Mouse (Mus musculus): ENCODE data around the gene Nek8. TPM values are rescaled to one million over a fixed set of nuclear protein-coding genes. Genes with fewer than 3 reads are reported as not detected.

Gene Nek8
- polyA plus RNA-seq, 1 experiment from 2014 or later: 16.0 TPM

DNA sequence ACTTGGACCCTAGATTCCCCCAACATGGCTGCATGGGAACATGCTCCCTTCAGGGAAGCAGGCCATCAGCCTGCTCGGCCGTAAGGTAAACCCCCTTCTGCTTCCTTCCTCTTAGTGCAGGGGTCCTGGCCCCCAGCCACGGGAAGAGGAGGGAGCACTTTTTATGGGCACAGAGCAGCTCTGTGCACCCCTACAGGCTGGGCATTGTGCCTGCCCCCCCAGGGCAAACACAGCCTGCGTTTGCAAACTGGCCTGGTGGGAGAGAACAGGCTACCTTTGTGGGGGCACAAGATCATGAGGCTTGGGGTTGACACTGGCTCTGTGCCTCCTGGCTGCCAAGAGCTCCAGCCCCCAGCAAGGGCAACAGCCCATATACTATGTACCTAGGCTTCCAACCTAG lies 14.5 kb downstream of the Nek8 start:
- H3K9ac ChIP-seq (replicated peaks; ENCODE audit: low read depth, low read length): no peak overlapping the region
- H3K9me3 ChIP-seq (ENCODE audit: control insufficient read depth, low read depth, low read length): no peaks in the 10 kb centered on the region
- H3K36me3 ChIP-seq (ENCODE audit: control insufficient read depth, insufficient read depth, low read length): peaks cover 62% of the 10 kb centered on the region
- peak overlapping the region; percentile 21; the same call in 1 of the 2 replicates for H3K27ac ChIP-seq (ENCODE audit: low read length)
- peaks cover 33% of the 10 kb centered on the region for H3K4me1 ChIP-seq (ENCODE audit: control insufficient read depth, insufficient read depth, low read length)
- H3K27me3 ChIP-seq (ENCODE audit: control insufficient read depth, insufficient read depth, low read length): no peaks in the 10 kb centered on the region
- no peak for ATAC-seq (ENCODE audit: insufficient number of reproducible peaks, insufficient read depth, low FRiP score, low read depth)
- 0 out of 2 replicates have a peak overlapping the region, but pooled peaks have one; percentile 98 for H3K4me3 ChIP-seq (ENCODE audit: low read depth, low read length)
- 57% methylated on average over 4 of the region's 4 CpGs for WGBS
- no peak overlapping the region; the same call in 1 of the 2 replicates for H3K4me2 ChIP-seq (replicated peaks; ENCODE audit: low read depth, low read length)

DNA sequence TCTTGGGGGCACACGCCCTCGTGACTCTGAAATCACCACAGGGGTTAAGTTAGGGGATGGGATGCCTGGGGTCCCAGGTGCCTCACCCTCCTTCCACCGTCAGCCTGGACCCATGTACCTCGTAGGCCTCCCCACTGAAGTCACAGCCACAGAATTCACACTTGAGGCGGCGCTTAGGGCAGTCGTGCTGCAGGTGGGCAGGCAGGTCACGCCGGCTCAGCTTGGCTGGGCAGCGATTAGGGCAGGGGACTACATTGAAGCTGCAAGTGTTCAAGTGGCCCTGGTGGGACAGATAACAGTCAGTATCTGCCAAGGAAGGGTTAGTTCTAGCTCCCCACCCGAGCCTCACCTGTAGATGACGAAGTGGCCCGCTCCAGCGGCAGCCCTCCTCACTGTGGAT lies 15.3 kb downstream of the Nek8 start:
- Histone ChIP-seq H3K4me1 (ENCODE audit: control insufficient read depth, insufficient read depth, low read length) (peaks cover 25% of the 10 kb centered on the region), H3K9ac (replicated peaks; ENCODE audit: low read depth, low read length) (no peak overlapping the region), H3K4me2 (replicated peaks; ENCODE audit: low read depth, low read length) (no peak overlapping the region), H3K4me3 (ENCODE audit: low read depth, low read length) (no peak overlapping the region), H3K27ac (ENCODE audit: low read length) (no peak overlapping the region), H3K9me3 (ENCODE audit: control insufficient read depth, low read depth, low read length) (no peaks in the 10 kb centered on the region), H3K27me3 (ENCODE audit: control insufficient read depth, insufficient read depth, low read length) (no peaks in the 10 kb centered on the region), H3K36me3 (ENCODE audit: control insufficient read depth, insufficient read depth, low read length) (peaks cover 70% of the 10 kb centered on the region)
- ATAC-seq (ENCODE audit: insufficient number of reproducible peaks, insufficient read depth, low FRiP score, low read depth): no peak
- WGBS: 88% methylated on average over 14 of the region's 14 CpGs

DNA sequence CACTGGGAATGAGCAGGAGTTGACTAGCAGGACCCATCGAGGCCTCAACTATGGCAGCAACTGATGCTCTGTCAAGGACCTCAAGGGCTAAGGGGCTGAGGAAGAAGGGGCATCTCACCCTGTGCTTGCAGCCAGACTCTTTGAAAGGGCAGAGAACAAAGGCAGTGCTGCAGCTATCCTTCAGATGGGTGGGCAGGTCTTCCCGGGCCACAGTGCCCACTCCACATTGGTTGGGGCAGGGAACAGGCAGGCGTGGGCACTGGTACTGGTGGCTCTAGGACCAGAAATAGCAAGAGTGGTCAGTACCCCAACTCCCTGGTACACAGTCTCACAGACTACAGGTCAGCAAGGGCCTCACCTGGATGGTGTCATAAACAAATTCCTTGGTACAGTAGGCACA lies 15.8 kb downstream of the Nek8 start:
- Histone ChIP-seq H3K27ac (ENCODE audit: low read length) (no peak overlapping the region), H3K36me3 (ENCODE audit: control insufficient read depth, insufficient read depth, low read length) (peaks cover 75% of the 10 kb centered on the region), H3K9ac (replicated peaks; ENCODE audit: low read depth, low read length) (no peak overlapping the region), H3K4me3 (ENCODE audit: low read depth, low read length) (no peak overlapping the region), H3K4me1 (ENCODE audit: control insufficient read depth, insufficient read depth, low read length) (peaks cover 20% of the 10 kb centered on the region), H3K9me3 (ENCODE audit: control insufficient read depth, low read depth, low read length) (no peaks in the 10 kb centered on the region), H3K27me3 (ENCODE audit: control insufficient read depth, insufficient read depth, low read length) (no peaks in the 10 kb centered on the region), H3K4me2 (replicated peaks; ENCODE audit: low read depth, low read length) (no peak overlapping the region)
- ATAC-seq (ENCODE audit: insufficient number of reproducible peaks, insufficient read depth, low FRiP score, low read depth): no peak
- 84% methylated on average over 3 of the region's 3 CpGs for WGBS

DNA sequence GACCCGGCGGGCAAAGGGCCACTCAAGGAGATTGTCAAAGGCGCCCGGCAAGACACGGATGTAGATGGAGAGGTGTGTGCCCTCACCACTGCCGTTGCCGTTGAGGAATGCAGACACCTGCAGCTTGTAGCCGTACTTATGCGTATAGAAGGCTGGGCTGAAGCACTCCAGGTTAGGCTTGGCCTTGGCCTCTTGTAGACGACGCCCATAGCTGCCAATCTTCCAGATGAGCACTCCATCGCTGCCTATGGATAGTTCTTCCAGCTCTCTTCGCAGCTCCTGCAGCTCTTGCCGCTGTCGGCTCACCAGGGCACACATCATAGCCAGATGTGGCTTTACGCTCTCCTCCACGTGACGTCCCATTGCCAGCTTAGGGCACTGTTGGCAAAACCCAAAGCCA lies 16.3 kb downstream of the Nek8 start:
- H3K36me3 ChIP-seq (ENCODE audit: control insufficient read depth, insufficient read depth, low read length): peaks cover 80% of the 10 kb centered on the region
- no peak for ATAC-seq (ENCODE audit: insufficient number of reproducible peaks, insufficient read depth, low FRiP score, low read depth)
- no peak overlapping the region for H3K4me2 ChIP-seq (replicated peaks; ENCODE audit: low read depth, low read length)
- no peak overlapping the region for H3K27ac ChIP-seq (ENCODE audit: low read length)
- 82% methylated on average over 18 of the region's 18 CpGs for WGBS
- no peak overlapping the region for H3K4me3 ChIP-seq (ENCODE audit: low read depth, low read length)
- H3K4me1 ChIP-seq (ENCODE audit: control insufficient read depth, insufficient read depth, low read length): peaks cover 19% of the 10 kb centered on the region
- no peak overlapping the region for H3K9ac ChIP-seq (replicated peaks; ENCODE audit: low read depth, low read length)
- H3K27me3 ChIP-seq (ENCODE audit: control insufficient read depth, insufficient read depth, low read length): no peaks in the 10 kb centered on the region
- H3K9me3 ChIP-seq (ENCODE audit: control insufficient read depth, low read depth, low read length): no peaks in the 10 kb centered on the region

DNA sequence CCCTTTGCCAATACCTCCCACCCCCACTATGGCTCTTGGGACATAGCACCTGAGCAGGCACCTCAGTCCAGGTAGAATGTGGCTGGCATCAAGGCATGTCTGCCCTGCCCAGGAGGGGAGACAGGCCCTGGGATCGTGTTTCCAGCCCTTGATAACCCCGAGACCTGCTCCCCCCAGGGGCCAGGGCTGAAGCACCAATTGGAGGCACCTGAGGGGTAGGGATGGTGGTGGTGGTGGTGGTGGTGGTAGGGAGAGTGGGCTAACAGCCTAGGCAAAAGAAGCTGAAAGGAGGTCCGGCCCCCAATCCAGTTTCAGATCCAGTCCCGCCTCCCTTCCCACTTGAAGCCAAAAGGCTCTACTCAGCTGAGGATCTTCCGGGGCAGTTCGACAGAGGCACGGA lies 16.9 kb downstream of the Nek8 start:
- Histone ChIP-seq H3K9ac (replicated peaks; ENCODE audit: low read depth, low read length) (no peak overlapping the region), H3K4me3 (ENCODE audit: low read depth, low read length) (no peak overlapping the region), H3K4me2 (replicated peaks; ENCODE audit: low read depth, low read length) (no peak overlapping the region), H3K27me3 (ENCODE audit: control insufficient read depth, insufficient read depth, low read length) (no peaks in the 10 kb centered on the region), H3K9me3 (ENCODE audit: control insufficient read depth, low read depth, low read length) (no peaks in the 10 kb centered on the region), H3K4me1 (ENCODE audit: control insufficient read depth, insufficient read depth, low read length) (peaks cover 19% of the 10 kb centered on the region), H3K36me3 (ENCODE audit: control insufficient read depth, insufficient read depth, low read length) (peaks cover 86% of the 10 kb centered on the region), H3K27ac (ENCODE audit: low read length) (no peak overlapping the region)
- WGBS: 66% methylated on average over 7 of the region's 7 CpGs
- no peak for ATAC-seq (ENCODE audit: insufficient number of reproducible peaks, insufficient read depth, low FRiP score, low read depth)

DNA sequence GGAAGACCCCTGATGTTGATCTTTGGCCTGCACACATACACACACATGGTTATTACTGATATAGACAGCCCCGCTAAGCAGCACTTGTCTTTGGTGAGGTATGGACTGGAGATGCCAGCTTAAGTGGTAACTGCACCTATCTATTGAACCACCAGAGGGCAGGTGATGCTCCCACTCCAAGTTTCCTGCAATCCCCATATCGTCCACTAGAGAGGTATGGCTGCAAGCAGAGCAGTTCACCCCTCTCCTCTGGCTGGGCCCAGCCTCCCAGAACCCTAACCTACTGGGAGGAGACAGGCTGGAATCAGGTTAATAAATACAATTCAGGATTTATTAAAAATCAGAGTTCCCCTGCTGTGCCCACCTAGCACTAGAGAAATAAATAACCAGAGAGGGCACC lies 17.4 kb downstream of the Nek8 start:
- WGBS: 8% methylated on average over 2 of the region's 2 CpGs
- Histone ChIP-seq H3K9me3 (ENCODE audit: control insufficient read depth, low read depth, low read length) (no peaks in the 10 kb centered on the region), H3K36me3 (ENCODE audit: control insufficient read depth, insufficient read depth, low read length) (peaks cover 91% of the 10 kb centered on the region), H3K4me3 (ENCODE audit: low read depth, low read length) (no peak overlapping the region), H3K4me1 (ENCODE audit: control insufficient read depth, insufficient read depth, low read length) (peaks cover 19% of the 10 kb centered on the region), H3K9ac (replicated peaks; ENCODE audit: low read depth, low read length) (no peak overlapping the region), H3K4me2 (replicated peaks; ENCODE audit: low read depth, low read length) (no peak overlapping the region), H3K27ac (ENCODE audit: low read length) (no peak overlapping the region), H3K27me3 (ENCODE audit: control insufficient read depth, insufficient read depth, low read length) (no peaks in the 10 kb centered on the region)
- no peak for ATAC-seq (ENCODE audit: insufficient number of reproducible peaks, insufficient read depth, low FRiP score, low read depth)

DNA sequence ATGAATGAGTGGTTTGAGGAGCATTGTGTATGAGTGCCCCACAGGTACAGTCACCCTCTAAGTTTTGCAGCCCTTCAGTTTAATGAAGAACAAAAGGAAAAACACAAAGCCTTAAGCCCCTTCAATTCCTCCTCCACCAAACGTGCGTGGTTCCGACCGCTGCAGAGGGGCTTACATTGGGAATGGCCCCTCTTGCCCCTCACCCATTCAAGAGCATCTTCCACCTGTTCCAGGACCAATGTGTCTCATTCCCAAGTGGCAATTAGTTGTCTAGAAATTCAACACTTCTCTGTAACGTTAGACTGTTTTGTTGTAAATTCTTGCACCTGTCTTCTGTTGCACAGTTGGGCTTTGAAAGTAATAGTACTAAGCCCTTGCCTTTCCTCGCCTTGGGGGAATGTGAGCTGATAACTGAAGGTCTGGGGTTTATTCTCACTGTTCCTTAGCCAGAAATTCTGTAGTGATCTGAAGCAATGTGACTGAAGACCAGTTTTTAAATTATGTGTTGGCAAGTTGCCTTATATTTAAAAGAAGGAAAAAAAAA lies 20.2 kb downstream of the Nek8 start:
- H3K27ac ChIP-seq (ENCODE audit: low read length): no peak overlapping the region

DNA sequence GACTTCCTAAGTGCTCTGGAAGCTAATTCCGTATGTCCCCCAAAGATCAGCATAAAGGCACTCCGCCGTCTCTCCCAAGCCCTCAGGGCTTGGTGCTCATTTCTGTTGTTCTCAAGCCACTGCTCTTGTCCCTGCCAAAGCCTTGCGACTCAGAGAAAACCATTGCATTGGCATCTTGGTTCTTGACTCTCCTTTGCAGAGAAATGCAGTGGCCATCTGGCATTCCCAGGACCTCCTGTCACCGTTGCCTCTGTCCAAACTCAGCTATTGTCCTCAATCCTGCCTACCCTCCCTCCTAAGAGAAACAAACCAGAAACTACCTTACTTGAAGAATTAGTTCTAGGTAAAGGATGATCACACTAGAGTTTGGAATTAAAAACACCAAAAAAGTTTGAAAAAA lies 20.8 kb downstream of the Nek8 start:
- H3K27ac ChIP-seq (ENCODE audit: low read length): no peak overlapping the region
- no peak overlapping the region for H3K4me2 ChIP-seq (replicated peaks; ENCODE audit: low read depth, low read length)
- H3K4me1 ChIP-seq (ENCODE audit: control insufficient read depth, insufficient read depth, low read length): no peaks in the 10 kb centered on the region; the same call in 1 of the 2 replicates
- WGBS: 80% methylated on average over 5 of the region's 5 CpGs
- H3K36me3 ChIP-seq (ENCODE audit: control insufficient read depth, insufficient read depth, low read length): peaks cover 70% of the 10 kb centered on the region
- no peak overlapping the region for H3K9ac ChIP-seq (replicated peaks; ENCODE audit: low read depth, low read length)
- H3K9me3 ChIP-seq (ENCODE audit: control insufficient read depth, low read depth, low read length): no peaks in the 10 kb centered on the region
- H3K4me3 ChIP-seq (ENCODE audit: low read depth, low read length): no peak overlapping the region
- no peaks in the 10 kb centered on the region for H3K27me3 ChIP-seq (ENCODE audit: control insufficient read depth, insufficient read depth, low read length)
- no peak for ATAC-seq (ENCODE audit: insufficient number of reproducible peaks, insufficient read depth, low FRiP score, low read depth)

More for the DNA sequence above, 20.2 kb downstream of the Nek8 start:
- Histone ChIP-seq H3K4me2 (replicated peaks; ENCODE audit: low read depth, low read length) (no peak overlapping the region), H3K9ac (replicated peaks; ENCODE audit: low read depth, low read length) (no peak overlapping the region), H3K9me3 (ENCODE audit: control insufficient read depth, low read depth, low read length) (no peaks in the 10 kb centered on the region), H3K4me3 (ENCODE audit: low read depth, low read length) (no peak overlapping the region), H3K27me3 (ENCODE audit: control insufficient read depth, insufficient read depth, low read length) (no peaks in the 10 kb centered on the region), H3K4me1 (ENCODE audit: control insufficient read depth, insufficient read depth, low read length) (no peaks in the 10 kb centered on the region; the same call in 1 of the 2 replicates), H3K36me3 (ENCODE audit: control insufficient read depth, insufficient read depth, low read length) (peaks cover 75% of the 10 kb centered on the region)
- WGBS: 71% methylated on average over 6 of the region's 6 CpGs
- no peak for ATAC-seq (ENCODE audit: insufficient number of reproducible peaks, insufficient read depth, low FRiP score, low read depth)

DNA sequence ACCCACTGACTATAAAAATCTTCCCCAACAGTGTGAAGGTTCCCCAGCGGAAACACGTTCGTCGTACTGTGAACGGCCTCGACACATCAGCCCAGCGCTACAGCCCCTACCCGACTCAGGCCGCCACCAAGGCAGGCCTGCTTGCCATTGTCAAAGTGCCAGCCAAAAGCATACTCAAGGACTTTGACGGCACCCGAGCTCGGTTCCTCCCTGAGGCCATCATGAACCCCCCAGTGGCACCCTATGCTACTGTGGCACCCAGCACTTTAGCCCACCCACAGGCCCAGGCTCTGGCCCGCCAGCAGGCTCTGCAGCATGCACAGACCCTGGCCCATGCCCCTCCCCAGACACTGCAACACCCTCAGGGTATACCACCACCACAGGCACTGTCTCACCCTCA lies 22.7 kb downstream of the Nek8 start:
- ATAC-seq (ENCODE audit: insufficient number of reproducible peaks, insufficient read depth, low FRiP score, low read depth): no peak
- no peak overlapping the region for H3K4me2 ChIP-seq (replicated peaks; ENCODE audit: low read depth, low read length)
- 87% methylated on average over 13 of the region's 13 CpGs for whole genome bisulfite sequencing
- no peak overlapping the region for H3K27ac ChIP-seq (ENCODE audit: low read length)
- H3K9me3 ChIP-seq (ENCODE audit: control insufficient read depth, low read depth, low read length): no peaks in the 10 kb centered on the region
- no peak overlapping the region for H3K9ac ChIP-seq (replicated peaks; ENCODE audit: low read depth, low read length)
- peaks cover 64% of the 10 kb centered on the region for H3K36me3 ChIP-seq (ENCODE audit: control insufficient read depth, insufficient read depth, low read length)
- H3K27me3 ChIP-seq (ENCODE audit: control insufficient read depth, insufficient read depth, low read length): no peaks in the 10 kb centered on the region
- H3K4me3 ChIP-seq (ENCODE audit: low read depth, low read length): no peak overlapping the region
- H3K4me1 ChIP-seq (ENCODE audit: control insufficient read depth, insufficient read depth, low read length): no peaks in the 10 kb centered on the region; the same call in 1 of the 2 replicates

Data from stomach, embryonic 14.5 days (tissue).